7 mouse cellular contexts compared by ENCODE assay signal in genomic region chr2:91729971-91730821, GRCm38 (mm10). TPM values are rescaled to one million over a fixed set of nuclear protein-coding genes. Genes with fewer than 3 reads are reported as not detected.
DNase-seq lines count a peak whose midpoint lies in the region; ATAC-seq lines count a peak whose summit lies in the region.

Ambra1 (plus strand) TSS chr2:91730134.

- peak; percentile 92 for ATAC-seq in intestine, embryonic 16.5 days
- ATAC-seq in midbrain, embryonic 11.5 days (ENCODE audit: low FRiP score) = peak; percentile 90

- H3K27me3 ChIP-seq in intestine, embryonic 16.5 days (replicated peaks; ENCODE audit: control insufficient read depth, insufficient read depth, low read length) = no peaks in the 10 kb centered on the region
- H3K27me3 ChIP-seq in midbrain, embryonic 11.5 days (ENCODE audit: control insufficient read depth, insufficient read depth, low read length) = no peaks in the 10 kb centered on the region

- H3K4me3 ChIP-seq in intestine, embryonic 16.5 days (ENCODE audit: low read length) = peak within 1 kb of the TSS; percentile 99
- peak within 1 kb of the TSS; percentile 90 for H3K4me3 ChIP-seq in midbrain, embryonic 11.5 days (ENCODE audit: low read depth, low read length)

- WGBS in intestine, embryonic 16.5 days = under 1% methylated on average over 68 of the region's 68 CpGs
- WGBS in midbrain, embryonic 11.5 days = under 1% methylated on average over 68 of the region's 68 CpGs

- H3K4me1 ChIP-seq in intestine, embryonic 16.5 days (ENCODE audit: control insufficient read depth, insufficient read depth, low read length) = no peaks in the 10 kb centered on the region
- peaks cover 3% of the 10 kb centered on the region; the same call in 1 of the 2 replicates for H3K4me1 ChIP-seq in midbrain, embryonic 11.5 days (ENCODE audit: control insufficient read depth, insufficient read depth, low read length)

- no peaks in the 10 kb centered on the region for H3K9me3 ChIP-seq in intestine, embryonic 16.5 days (ENCODE audit: control insufficient read depth, low read length)
- no peaks in the 10 kb centered on the region for H3K9me3 ChIP-seq in midbrain, embryonic 11.5 days (ENCODE audit: control insufficient read depth, low read length)

- intact Hi-C loops in left cerebral cortex, postnatal 36 days (cut with DNase I) = no loop called here

- peak within 1 kb of the TSS; percentile 94 for H3K27ac ChIP-seq in intestine, embryonic 16.5 days (ENCODE audit: low read length)
- H3K27ac ChIP-seq in midbrain, embryonic 11.5 days (ENCODE audit: low read depth, low read length) = peak within 1 kb of the TSS; percentile 77

- peak within 1 kb of the TSS; percentile 98 for H3K9ac ChIP-seq in intestine, embryonic 16.5 days (ENCODE audit: low read depth, low read length)
- H3K9ac ChIP-seq in midbrain, embryonic 11.5 days (ENCODE audit: low read length) = peak within 1 kb of the TSS; percentile 91

- no peaks in the 10 kb centered on the region for H3K36me3 ChIP-seq in intestine, embryonic 16.5 days (ENCODE audit: control insufficient read depth, insufficient read depth, low read length)
- H3K36me3 ChIP-seq in midbrain, embryonic 11.5 days (ENCODE audit: control insufficient read depth, insufficient read depth, low read length) = no peaks in the 10 kb centered on the region

- DNase-seq in adrenal gland, adult 2 months = peak; percentile 90
- peak; percentile 83 for DNase-seq in embryo, embryonic 11.5 days (ENCODE audit: low read depth, low spot score)
- peak; percentile 46 to 79 for DNase-seq in gastrocnemius, postnatal 4 days (ENCODE audit: low spot score in 2 of 2)
- peak; percentile 87 to 89 for DNase-seq in left cerebral cortex, postnatal 36 days (ENCODE audit: low spot score in 2 of 2)
- DNase-seq in midbrain, embryonic 11.5 days (ENCODE audit: low spot score, missing footprints) = peak; percentile 100
- peak; percentile 86 for DNase-seq in skeletal muscle tissue, adult 2 months (ENCODE audit: low read depth, low spot score)

- H3K4me2 ChIP-seq in intestine, embryonic 16.5 days (ENCODE audit: low read depth, low read length) = peak within 1 kb of the TSS; percentile 71
- H3K4me2 ChIP-seq in midbrain, embryonic 11.5 days = peak within 1 kb of the TSS; percentile 56

RNA-seq across cellular contexts. Expression of gene Ambra1, which starts in this region (rescaled TPM):
- total RNA-seq in adrenal gland, adult 2 months (2021) = 10 to 100 TPM; 31.0 to 34.1 TPM
- 23.8 and 29.8 TPM in 2 replicates for polyA plus RNA-seq in adrenal gland, adult 2 months (2012; rRNA removed)
- 10 to 100 TPM; 23.4 to 26.6 TPM for total RNA-seq in gastrocnemius, postnatal 4 days (2021)
- polyA plus RNA-seq in intestine, embryonic 16.5 days (2015; fragmentation: Nextera tagmentation; extraction: Ambion mirVana) = 11.8 and 12.8 TPM in 2 replicates
- total RNA-seq in left cerebral cortex, postnatal 36 days (2021) = 10 to 100 TPM; 52.6 to 55.5 TPM
- polyA plus RNA-seq in midbrain, embryonic 11.5 days (2014; fragmentation: Nextera tagmentation; extraction: Ambion mirVana) = 17.9 and 19.1 TPM in 2 replicates

Comparison
In these comparisons a context has a peak if more than half of its experiments do, and no peak if none do; other contexts are left out.
1. Peak in every context shown above with its lines: DNase-seq, ATAC-seq, H3K4me3 ChIP-seq and H3K27ac ChIP-seq.